Mouse (Mus musculus) hematopoietic stem cell, adult 5-6 weeks (primary cell): ENCODE data around the gene Taar7e. TPM values are rescaled to one million over a fixed set of nuclear protein-coding genes. Genes with fewer than 3 reads are reported as not detected.
A peak's percentile ranks its signal among the peaks of the same experiment; 100 is the strongest.
"Not testable (repeated sequence)": the region's sequence is repeated elsewhere in the genome, so short reads cannot be mapped to it uniquely, and the experiment has no call there.

ENCODE experiments used
- ATAC-seq, 2 experiments: fragments of 125-278 bp in 1 of 2; replicated peaks in 1 of 2; 2 replicates each; pipeline ENCODE4 v1.8.0; 2016 to 2017; ENCODE audit warnings: inconsistent platforms in 2 of 2, mild to moderate bottlenecking in 2 of 2, moderate number of reproducible peaks in 2 of 2, low read depth in 1 of 2, moderate TSS enrichment in 1 of 2; ENCODE audit not compliant: low FRiP score in 2 of 2, poor library complexity in 2 of 2, severe bottlenecking in 2 of 2, insufficient read depth in 1 of 2, low TSS enrichment in 1 of 2
- total RNA-seq: library from RNA; stranded (forward); fragments of 172-1452, 232-1000 nt; gene quantifications from 2 replicates; pipeline ENCODE4 v1.2.3, GENCODE M21; 2017

The Taar7e gene
- not detected in 2 replicates for total RNA-seq

DNA sequence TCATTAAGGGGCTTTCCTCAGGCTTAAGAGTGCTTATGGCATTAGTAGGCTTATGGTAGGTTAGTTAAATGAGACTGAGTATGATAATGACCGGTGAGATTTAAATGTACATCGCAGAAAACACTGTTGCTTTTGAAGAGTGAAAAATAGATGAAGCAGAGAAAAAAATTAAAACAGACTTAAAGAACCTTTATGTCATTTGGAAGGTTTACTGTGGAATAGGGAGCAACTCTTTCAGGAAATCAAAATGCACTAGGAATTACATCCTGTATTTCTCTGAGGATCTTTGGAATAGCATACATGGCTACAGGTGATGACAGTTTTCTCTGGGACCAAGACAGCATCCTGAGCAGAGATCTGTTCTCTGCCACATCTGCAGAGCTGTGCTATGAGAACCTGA is at the start of gene Taar7e:
Gene Taar7e, plus strand, starts transcription at position 301 of the 400 bp plus-strand sequence.
- ATAC-seq: no peak

DNA sequence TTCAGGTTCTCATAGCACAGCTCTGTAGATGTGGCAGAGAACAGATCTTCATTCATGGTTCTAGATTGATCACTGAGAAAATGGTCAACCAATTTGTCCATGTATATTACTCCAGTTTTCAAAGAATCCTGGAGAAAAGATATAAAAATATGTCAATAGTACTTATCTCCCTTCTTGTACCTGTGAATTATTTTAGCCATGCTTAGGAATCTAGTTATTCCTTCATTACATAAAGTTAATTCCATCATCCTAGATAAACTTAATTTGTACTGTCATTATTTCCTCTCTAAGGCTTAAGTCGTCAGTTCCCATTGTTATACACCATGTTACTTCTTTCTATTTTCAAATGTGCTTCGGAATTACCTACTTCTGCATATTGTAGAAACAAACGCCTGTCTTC is 44.0 kb upstream of the Taar7e start, which contains the start of gene Taar7a:
Gene Taar7a, minus strand, starts transcription at position 101 of the 400 bp plus-strand sequence.
- ATAC-seq: no peak

DNA sequence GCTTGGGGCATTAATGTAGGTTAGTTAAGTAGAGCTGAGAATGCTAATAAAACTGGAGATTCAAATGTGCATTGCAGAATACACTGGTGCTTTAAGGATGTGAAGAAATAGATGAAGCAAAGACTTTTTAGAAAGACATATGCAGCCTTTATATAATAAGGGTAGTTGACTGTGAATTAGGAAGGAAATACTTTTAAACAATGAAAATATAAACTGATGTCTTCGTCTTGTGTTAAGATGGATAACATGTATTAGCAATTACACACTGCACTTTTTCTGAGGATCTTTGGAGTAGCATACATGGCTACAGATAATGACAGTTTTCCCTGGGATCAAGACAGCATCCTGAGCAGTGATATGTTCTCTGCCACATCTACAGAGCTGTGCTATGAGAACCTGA is 37.8 kb upstream of the Taar7e start, which contains the start of gene Taar7b:
Gene Taar7b, plus strand, starts transcription at position 301 of the 400 bp plus-strand sequence.
- no peak for ATAC-seq

DNA sequence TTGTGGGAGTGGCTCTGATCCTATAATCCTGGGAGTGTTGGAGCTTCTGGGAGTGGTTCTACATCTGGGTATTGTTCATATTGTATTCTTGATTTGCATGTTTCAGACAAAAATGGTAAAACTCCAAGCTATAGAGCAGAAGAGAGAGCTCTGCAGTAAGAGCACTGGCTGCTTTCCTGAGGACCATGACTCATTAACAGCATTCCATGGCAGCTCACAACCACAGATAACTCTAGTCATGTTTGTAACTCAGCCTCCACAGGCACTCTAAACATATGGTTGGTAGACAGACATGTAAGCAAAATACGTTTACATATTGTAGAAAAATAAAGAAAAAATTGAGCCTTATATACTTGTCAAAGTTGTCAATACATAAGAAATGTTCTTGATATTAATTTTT is 31.0 kb upstream of the Taar7e start:
- no peak for ATAC-seq

DNA sequence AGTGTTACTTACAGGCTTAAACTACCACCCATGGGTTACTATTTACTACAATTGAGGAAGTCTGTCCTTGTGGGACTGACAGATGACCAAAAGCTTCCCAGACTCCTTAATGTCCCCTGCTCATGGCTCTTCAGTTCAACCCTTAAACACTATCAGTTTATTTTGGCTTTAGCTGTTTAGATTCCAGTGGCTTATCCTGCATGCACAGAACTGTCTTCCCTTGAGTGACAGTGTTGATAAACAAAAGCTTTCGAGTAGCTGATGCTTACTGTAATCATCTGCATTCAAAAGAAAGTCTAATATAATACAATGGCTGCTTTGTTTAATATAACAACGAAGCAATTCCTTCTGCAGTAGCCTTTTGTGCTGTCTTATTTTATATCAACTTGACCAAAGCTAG is 30.4 kb upstream of the Taar7e start:
- ATAC-seq: no peak

DNA sequence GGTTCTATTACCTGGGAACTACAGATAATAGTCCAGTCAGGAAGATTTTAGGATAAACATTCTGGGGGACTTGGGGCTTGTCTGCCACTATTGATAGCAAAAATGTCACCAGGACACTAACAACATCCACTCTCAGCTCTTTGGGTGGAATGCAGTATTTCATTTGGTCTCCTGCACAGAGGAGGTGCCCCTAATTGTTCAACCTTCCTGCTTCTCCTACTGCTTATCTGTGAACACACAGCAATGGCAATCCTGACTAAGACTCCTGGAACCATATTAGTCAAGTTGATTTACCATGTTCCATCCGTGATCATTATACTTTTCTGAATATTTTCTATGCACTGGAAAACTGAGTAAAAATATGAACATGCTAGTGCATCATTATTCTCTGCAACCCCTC is 29.3 kb upstream of the Taar7e start:
- no peak for ATAC-seq

DNA sequence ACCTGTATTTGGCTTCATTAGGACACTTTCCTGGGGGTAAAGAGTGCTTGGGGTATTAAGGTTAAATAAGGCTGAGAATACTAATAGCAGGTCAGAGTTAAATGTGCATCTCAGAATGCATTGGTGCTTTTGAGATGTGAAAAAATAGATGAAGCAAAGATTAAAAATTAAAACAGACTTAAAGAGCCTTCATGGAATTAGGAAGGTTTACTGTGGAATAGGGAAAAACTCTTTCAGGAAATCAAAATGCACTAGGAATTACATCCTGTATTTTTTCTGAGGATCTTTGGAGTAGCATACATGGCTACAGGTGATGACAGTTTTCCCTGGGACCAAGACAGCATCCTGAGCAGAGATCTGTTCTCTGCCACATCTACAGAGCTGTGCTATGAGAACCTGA is 10.5 kb upstream of the Taar7e start, which contains the start of gene Taar7d:
Gene Taar7d, plus strand, starts transcription at position 301 of the 400 bp plus-strand sequence.
- ATAC-seq: no peak

DNA sequence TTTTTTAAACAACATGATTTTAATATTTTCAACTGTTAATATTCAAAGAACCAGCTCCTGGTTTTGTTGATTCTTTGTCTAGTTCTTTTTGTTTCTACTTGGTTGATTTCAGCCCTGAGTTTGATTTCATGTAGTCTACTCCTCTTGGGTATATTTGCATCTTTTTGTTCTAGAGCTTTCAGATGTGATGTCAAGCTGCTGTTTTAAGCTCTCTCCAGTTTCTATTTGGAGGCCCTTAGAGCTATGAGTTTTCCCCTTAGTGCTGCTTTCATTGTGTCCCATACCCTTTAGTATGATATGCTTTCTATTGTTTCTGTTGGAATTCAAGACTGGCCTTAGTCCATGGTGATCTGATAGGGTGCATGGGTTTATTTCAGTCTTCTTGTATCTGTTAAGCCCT is 6.1 kb upstream of the Taar7e start:
- ATAC-seq: no peak

DNA sequence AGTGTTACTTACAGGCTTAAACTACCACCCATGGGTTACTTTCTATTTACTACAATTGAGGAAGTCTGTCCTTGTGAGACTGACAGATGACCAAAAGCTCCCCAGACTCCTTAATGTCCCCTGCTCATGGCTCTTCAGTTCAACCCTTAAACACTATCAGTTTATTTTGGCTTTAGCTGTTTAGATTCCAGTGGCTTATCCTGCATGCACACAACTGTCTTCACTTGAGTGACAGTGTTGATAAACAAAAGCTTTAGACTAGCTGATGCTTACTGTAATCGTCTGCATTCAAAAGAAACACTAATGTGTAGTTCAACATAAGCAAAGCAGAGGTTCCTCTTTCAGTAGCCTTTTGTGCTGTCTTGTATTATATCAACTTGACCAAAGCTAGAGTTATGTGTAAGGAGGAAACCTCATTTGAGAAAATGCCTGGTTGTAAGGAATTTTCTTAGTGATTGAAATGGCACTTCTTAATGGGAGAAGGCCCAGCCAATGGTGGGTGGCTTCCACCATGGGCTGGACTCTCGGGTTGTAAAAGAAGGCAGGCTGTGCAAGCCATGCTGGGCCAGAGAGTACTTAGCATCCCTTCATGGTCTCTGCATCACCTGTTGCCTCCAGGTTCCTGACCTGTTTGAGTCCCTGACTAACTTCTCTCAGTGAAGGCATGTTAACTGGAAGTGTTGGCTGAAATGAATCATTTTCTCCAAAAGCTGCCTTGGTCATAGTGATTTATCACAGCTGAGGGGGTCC is 2.9 kb downstream of the Taar7e start:
- peak in 1 of 2 experiments; percentile 39; a peak in 1 of 4 replicates for ATAC-seq

DNA sequence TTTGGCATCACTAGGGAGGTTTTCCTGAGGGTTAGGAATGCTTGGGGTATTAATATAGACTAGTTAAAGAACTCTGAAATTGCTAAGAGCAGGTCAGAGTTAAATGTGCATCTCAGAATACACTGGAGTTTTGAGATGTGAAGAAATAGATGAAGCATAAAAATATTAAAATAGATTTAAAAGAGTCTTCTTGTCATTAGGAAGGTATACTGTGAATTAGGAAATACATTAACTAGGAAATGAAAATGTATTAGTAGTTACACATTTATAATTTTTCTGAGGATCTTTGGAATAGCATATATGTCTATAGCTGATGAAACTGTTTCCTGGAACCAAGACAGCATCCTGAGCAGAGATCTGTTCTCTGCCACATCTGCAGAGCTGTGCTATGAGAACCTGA is 11.8 kb downstream of the Taar7e start, which contains the start of gene Taar7f:
Gene Taar7f, plus strand, starts transcription at position 301 of the 400 bp plus-strand sequence.
- no peak for ATAC-seq

DNA sequence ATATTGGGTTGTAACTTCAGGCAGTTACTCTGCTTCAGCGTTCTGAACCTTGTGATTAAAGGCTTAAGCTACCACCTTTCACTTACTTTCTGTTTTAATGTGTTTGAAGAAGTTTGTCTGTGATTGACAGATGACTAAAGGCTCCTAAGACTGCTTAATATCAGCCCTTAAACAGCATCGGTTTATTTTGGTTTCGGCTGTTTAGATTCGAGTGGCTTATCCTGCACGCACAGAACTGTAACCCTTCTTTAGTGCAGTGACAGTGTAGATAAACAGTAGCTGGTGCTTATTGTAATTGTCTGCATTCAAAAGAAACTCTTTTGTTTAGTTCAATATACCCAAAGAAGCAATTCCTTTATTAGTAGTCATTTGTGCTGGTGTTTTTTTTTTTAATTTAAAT is 14.6 kb downstream of the Taar7e start:
- no peak; a peak in 1 of 4 replicates for ATAC-seq

DNA sequence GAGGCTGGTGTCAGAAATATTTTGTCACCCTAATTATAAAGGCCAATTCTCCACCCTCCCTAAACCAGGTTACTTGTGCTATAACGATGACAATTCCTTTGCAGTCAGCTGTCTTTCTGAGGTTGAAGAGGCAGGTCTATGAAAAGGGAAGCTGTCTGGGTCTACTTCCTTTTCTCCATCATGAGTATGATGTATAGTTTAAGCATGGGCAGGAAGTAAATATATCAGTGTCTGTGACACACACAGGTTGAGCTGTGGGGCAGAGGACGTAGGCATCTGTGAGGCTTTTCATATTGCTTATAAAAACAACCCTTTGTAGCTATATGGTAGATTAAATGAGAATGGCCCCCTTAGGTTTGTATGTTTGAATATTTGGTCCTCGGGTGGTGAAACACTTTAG is 21.6 kb downstream of the Taar7e start:
- ATAC-seq: peak; percentile 56 to 86

DNA sequence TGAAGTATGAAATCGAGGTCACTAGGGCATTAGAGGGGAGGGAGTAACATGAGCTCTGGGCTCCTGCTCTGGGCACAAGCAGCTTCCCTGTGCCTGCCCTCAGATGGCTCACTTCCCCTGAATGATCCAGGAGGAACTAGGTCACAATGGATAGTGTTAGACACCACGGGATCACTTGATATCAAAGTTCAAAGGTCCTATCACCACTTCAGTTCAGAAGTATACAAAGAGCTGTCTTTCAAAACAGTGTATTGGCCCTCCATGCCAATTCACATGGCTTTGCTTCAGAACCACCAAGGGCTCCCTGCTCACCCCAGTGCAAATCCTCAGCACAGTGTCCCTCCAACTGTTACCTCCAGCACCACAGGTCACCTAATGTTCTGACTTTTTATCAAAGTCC is 37.3 kb downstream of the Taar7e start:
- not testable (repeated sequence) for ATAC-seq

DNA sequence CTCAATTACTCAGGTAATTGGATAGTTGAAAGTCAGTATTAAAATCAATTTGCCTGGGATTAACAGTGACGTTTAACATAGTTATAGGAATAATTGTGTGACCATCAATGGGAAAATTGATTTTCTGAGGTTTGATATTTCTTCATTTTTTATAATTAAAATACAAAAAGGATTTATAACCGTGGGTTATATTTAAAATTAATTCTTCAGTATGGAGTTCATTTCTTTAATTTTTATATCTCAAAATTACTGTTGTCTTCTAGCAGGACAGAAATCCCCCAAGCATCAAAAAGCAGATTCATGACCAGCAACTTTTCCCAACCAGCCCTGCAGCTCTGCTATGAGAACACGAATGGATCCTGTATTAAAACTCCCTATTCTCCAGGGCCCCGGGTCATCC is 38.8 kb downstream of the Taar7e start, which contains the start of gene Taar8a:
Gene Taar8a, plus strand, starts transcription at position 301 of the 400 bp plus-strand sequence.
- not testable (repeated sequence) for ATAC-seq

DNA sequence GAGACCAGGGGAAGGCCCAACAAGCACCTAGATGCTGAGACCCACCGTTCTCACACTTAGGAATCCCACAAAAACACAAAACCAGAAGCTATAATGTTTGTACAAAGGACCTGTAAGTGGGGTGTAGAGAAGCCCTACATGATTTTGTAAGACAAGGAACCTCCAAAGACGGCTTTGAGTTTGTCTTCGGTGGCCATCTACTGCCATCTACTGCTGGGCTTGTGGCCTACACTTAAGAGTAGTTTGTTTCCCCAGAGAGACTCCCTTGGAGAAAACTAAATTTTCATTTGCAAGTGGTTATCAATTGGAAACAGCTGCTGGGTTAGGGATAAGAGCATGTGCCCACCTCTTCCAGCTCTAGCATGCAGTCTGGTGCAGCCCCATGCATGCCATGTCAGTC is 42.8 kb downstream of the Taar7e start:
- ATAC-seq: peak; percentile 66 to 73; a peak in 3 of 4 replicates

DNA sequence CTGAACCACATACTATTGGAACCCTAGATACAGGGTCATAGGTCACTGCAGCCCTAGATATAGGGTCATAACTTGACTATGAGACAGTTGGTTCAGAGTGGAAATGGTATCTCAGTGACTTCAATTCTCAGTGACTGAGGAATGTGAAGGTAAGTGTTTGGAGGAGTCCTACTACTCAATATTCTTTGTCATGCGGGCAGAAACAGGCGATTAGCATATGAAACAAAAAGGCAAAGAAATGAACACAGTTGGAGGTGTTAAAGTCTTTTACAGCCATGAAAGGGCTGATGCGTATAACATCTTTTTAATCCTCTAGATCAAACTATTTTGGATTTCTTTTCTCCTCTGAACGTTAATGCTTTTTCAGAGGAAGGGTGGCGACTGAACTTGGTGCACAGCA is 48.5 kb downstream of the Taar7e start:
- no peak for ATAC-seq

DNA sequence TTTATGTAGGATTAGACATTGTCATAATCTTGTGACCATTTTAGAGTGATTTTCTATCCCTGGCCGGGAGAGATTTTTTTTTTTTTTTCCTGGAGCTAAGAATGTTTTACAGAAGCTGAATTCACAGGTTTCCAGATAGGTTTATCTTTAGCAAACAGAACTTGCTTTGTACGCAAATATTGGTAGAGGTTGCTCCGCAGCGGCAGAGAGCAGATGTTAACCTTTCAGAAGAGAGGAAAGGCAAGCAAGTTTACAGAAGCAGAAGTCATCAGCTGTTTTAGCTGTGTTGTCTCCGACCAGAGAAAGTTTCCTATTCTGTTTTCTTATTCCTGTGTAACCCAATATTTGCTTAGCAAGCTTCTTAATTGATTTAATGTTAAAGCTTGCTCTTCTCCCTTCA is 49.1 kb downstream of the Taar7e start:
- no peak for ATAC-seq

DNA sequence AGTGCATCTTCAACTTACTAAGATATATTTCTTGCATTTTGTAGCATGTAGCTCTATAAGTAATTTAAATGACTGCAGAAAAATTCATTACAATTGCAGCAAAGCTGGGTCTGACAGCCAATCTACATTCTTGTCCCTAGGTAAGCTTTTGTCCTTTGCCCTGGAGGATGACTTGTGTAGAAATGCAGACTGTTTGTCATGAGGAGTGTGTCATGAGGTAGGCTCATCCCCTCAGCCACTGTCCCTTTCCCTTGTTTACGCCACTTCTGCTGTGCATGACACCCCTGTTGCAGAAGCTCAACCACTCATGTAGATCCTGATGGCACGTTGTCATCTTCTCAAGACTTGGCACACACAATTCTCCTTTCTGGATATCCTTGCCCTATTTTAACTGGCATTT is 49.8 kb downstream of the Taar7e start:
- no peak for ATAC-seq
